Mouse (Mus musculus): ENCODE data around the gene Zdhhc1. TPM values are rescaled to one million over a fixed set of nuclear protein-coding genes. Genes with fewer than 3 reads are reported as not detected.

Zdhhc1 gene
- total RNA-seq, 1 experiment = 3.2 TPM

- Histone ChIP-seq H3K27ac (ENCODE audit: insufficient read depth, low read depth, low read length, poor library complexity, severe bottlenecking) (no peak overlapping the region), H3K4me1 (ENCODE audit: control insufficient read depth in 2 of 2, insufficient read depth in 2 of 2, low read length in 2 of 2, poor library complexity in 1 of 2) (peaks cover 0 to 4% of the 10 kb centered on the region in 2 experiments; a peak in 1 of 4 replicates), H3K36me3 (ENCODE audit: control insufficient read depth, insufficient read depth, low read length, poor library complexity, severe bottlenecking) (no peaks in the 10 kb centered on the region), H3K4me3 (ENCODE audit: insufficient read depth in 1 of 2, low read depth in 1 of 2, low read length in 2 of 2, poor library complexity in 1 of 2, severe bottlenecking in 1 of 2) (no peak overlapping the region), H3K9ac (ENCODE audit: insufficient read depth, low read depth, low read length, poor library complexity, severe bottlenecking) (no peak overlapping the region), H3K9me3 (ENCODE audit: control insufficient read depth, insufficient read depth, low read depth, low read length) (no peaks in the 10 kb centered on the region)
- no peak for DNase-seq (ENCODE audit: low read depth, low spot score)
- in situ Hi-C loops (cut with MboI; ENCODE audit: low sequenced_read_pairs in 2 of 2, unreplicated experiment in 2 of 2) = no loop called here
- TF ChIP-seq ZNF384 (IDR thresholded peaks at IDR 0.05; ENCODE audit: low read depth, low read length) (no peak), ZC3H11A (IDR thresholded peaks at IDR 0.05; ENCODE audit: borderline replicate concordance, low read depth, low read length) (no peak), MAFK (IDR thresholded peaks at IDR 0.05; ENCODE audit: insufficient read depth, low read depth, low read length) (no peak), CHD2 (IDR thresholded peaks at IDR 0.05; ENCODE audit: low read depth, low read length) (no peak), HCFC1 (IDR thresholded peaks at IDR 0.05; ENCODE audit: borderline replicate concordance, insufficient read depth, low read length) (no peak)
Observed at GRCm38 (mm10) chr8:105448596-105448995, 48.1 kb downstream of the Zdhhc1 start.

GRCm38 (mm10) chr8:105448188-105448587, 48.5 kb downstream of the Zdhhc1 start:
- Histone ChIP-seq H3K9ac (ENCODE audit: insufficient read depth, low read depth, low read length, poor library complexity, severe bottlenecking) (no peak overlapping the region), H3K9me3 (ENCODE audit: control insufficient read depth, insufficient read depth, low read depth, low read length) (no peaks in the 10 kb centered on the region), H3K4me1 (ENCODE audit: control insufficient read depth in 2 of 2, insufficient read depth in 2 of 2, low read length in 2 of 2, poor library complexity in 1 of 2) (peaks cover 0 to 4% of the 10 kb centered on the region in 2 experiments; a peak in 1 of 4 replicates), H3K36me3 (ENCODE audit: control insufficient read depth, insufficient read depth, low read length, poor library complexity, severe bottlenecking) (no peaks in the 10 kb centered on the region), H3K4me3 (ENCODE audit: insufficient read depth in 1 of 2, low read depth in 1 of 2, low read length in 2 of 2, poor library complexity in 1 of 2, severe bottlenecking in 1 of 2) (no peak overlapping the region), H3K27ac (ENCODE audit: insufficient read depth, low read depth, low read length, poor library complexity, severe bottlenecking) (no peak overlapping the region)
- in situ Hi-C loops (cut with MboI; ENCODE audit: low sequenced_read_pairs in 2 of 2, unreplicated experiment in 2 of 2) = no loop called here
- TF ChIP-seq CHD2 (IDR thresholded peaks at IDR 0.05; ENCODE audit: low read depth, low read length) = no peak
- TF ChIP-seq HCFC1 (IDR thresholded peaks at IDR 0.05; ENCODE audit: borderline replicate concordance, insufficient read depth, low read length) = no peak
- TF ChIP-seq ZC3H11A (IDR thresholded peaks at IDR 0.05; ENCODE audit: borderline replicate concordance, low read depth, low read length) = no peak
- no peak for DNase-seq (ENCODE audit: low read depth, low spot score)

- Histone ChIP-seq H3K27ac (ENCODE audit: insufficient read depth, low read depth, low read length, poor library complexity, severe bottlenecking) (no peak overlapping the region), H3K4me3 (ENCODE audit: insufficient read depth in 1 of 2, low read depth in 1 of 2, low read length in 2 of 2, poor library complexity in 1 of 2, severe bottlenecking in 1 of 2) (no peak overlapping the region), H3K9me3 (ENCODE audit: control insufficient read depth, insufficient read depth, low read depth, low read length) (no peaks in the 10 kb centered on the region), H3K9ac (ENCODE audit: insufficient read depth, low read depth, low read length, poor library complexity, severe bottlenecking) (no peak overlapping the region), H3K4me1 (ENCODE audit: control insufficient read depth in 2 of 2, insufficient read depth in 2 of 2, low read length in 2 of 2, poor library complexity in 1 of 2) (peaks cover 0 to 7% of the 10 kb centered on the region in 2 experiments; a peak in 1 of 4 replicates), H3K36me3 (ENCODE audit: control insufficient read depth, insufficient read depth, low read length, poor library complexity, severe bottlenecking) (no peaks in the 10 kb centered on the region)
- DNase-seq (ENCODE audit: low read depth, low spot score) = no peak
- in situ Hi-C loops (cut with MboI; ENCODE audit: low sequenced_read_pairs in 2 of 2, unreplicated experiment in 2 of 2) = no loop called here
- TF ChIP-seq ZC3H11A (IDR thresholded peaks at IDR 0.05; ENCODE audit: borderline replicate concordance, low read depth, low read length) (no peak), CHD2 (IDR thresholded peaks at IDR 0.05; ENCODE audit: low read depth, low read length) (no peak), MAFK (IDR thresholded peaks at IDR 0.05; ENCODE audit: insufficient read depth, low read depth, low read length) (no peak), ZNF384 (IDR thresholded peaks at IDR 0.05; ENCODE audit: low read depth, low read length) (no peak), HCFC1 (IDR thresholded peaks at IDR 0.05; ENCODE audit: borderline replicate concordance, insufficient read depth, low read length) (no peak)
Observed at GRCm38 (mm10) chr8:105446127-105446552, 50.6 kb downstream of the Zdhhc1 start.

- TF ChIP-seq MAFK (IDR thresholded peaks at IDR 0.05; ENCODE audit: insufficient read depth, low read depth, low read length) = no peak
- no peak for TF ChIP-seq ZC3H11A (IDR thresholded peaks at IDR 0.05; ENCODE audit: borderline replicate concordance, low read depth, low read length)
- no peak for TF ChIP-seq CHD2 (IDR thresholded peaks at IDR 0.05; ENCODE audit: low read depth, low read length)
- TF ChIP-seq HCFC1 (IDR thresholded peaks at IDR 0.05; ENCODE audit: borderline replicate concordance, insufficient read depth, low read length) = no peak
- no peak for TF ChIP-seq ZNF384 (IDR thresholded peaks at IDR 0.05; ENCODE audit: low read depth, low read length)
- Histone ChIP-seq H3K4me1 (ENCODE audit: control insufficient read depth in 2 of 2, insufficient read depth in 2 of 2, low read length in 2 of 2, poor library complexity in 1 of 2) (peaks cover 0 to 7% of the 10 kb centered on the region in 2 experiments; a peak in 1 of 4 replicates), H3K4me3 (ENCODE audit: insufficient read depth in 1 of 2, low read depth in 1 of 2, low read length in 2 of 2, poor library complexity in 1 of 2, severe bottlenecking in 1 of 2) (no peak overlapping the region), H3K36me3 (ENCODE audit: control insufficient read depth, insufficient read depth, low read length, poor library complexity, severe bottlenecking) (no peaks in the 10 kb centered on the region), H3K9ac (ENCODE audit: insufficient read depth, low read depth, low read length, poor library complexity, severe bottlenecking) (no peak overlapping the region), H3K27ac (ENCODE audit: insufficient read depth, low read depth, low read length, poor library complexity, severe bottlenecking) (peak overlapping the region; percentile 10; the same call in 1 of the 2 replicates), H3K9me3 (ENCODE audit: control insufficient read depth, insufficient read depth, low read depth, low read length) (no peaks in the 10 kb centered on the region)
- in situ Hi-C loops (cut with MboI; ENCODE audit: low sequenced_read_pairs in 2 of 2, unreplicated experiment in 2 of 2) = no loop called here
- no peak for DNase-seq (ENCODE audit: low read depth, low spot score)
Observed at GRCm38 (mm10) chr8:105445296-105446126, 51.2 kb downstream of the Zdhhc1 start.

Data from ES-E14 (cell line).